Mouse (Mus musculus) embryonic facial prominence, embryonic 14.5 days (tissue): ENCODE measurements around the gene Rnf167. TPM values are rescaled to one million over a fixed set of nuclear protein-coding genes. Genes with fewer than 3 reads are reported as not detected.
A peak's percentile ranks its signal among the peaks of the same experiment; 100 is the strongest.

Experiments used
- ATAC-seq: fragments of 200-750 bp; cut with Nextera tagmentation; 2 replicates; pipeline ENCODE4 v1.8.0; 2017; ENCODE audit warnings: low read depth, moderate number of reproducible peaks, moderate TSS enrichment
- DNase-seq: peaks from one replicate; pipeline ENCODE4 v3.0.0-alpha.2; 2015; ENCODE audit warnings: low spot score
- H3K27ac ChIP-seq: fragments of 300-500 bp; sonication (generic); replicated peaks from 2 replicates; pipeline ENCODE4 v1.5.1; 2014; ENCODE audit warnings: low read depth, mild to moderate bottlenecking, low read length, moderate library complexity
- H3K27me3 ChIP-seq: fragments of 300-500 bp; sonication (generic); replicated peaks from 2 replicates; pipeline ENCODE4 v1.6.1; 2014; ENCODE audit warnings: low read length; ENCODE audit not compliant: control insufficient read depth, insufficient read depth
- H3K36me3 ChIP-seq: fragments of 300-500 bp; sonication (generic); 2 replicates; pipeline ENCODE4 v1.6.1; 2014; ENCODE audit warnings: low read length, mixed read lengths; ENCODE audit not compliant: control insufficient read depth, insufficient read depth
- H3K4me1 ChIP-seq: fragments of 300-500 bp; sonication (generic); 2 replicates; pipeline ENCODE4 v1.6.1; 2014; ENCODE audit warnings: antibody characterized with exemption, low read length; ENCODE audit not compliant: control insufficient read depth, insufficient read depth
- H3K4me2 ChIP-seq: fragments of 300-500 bp; sonication (generic); 2 replicates; pipeline ENCODE4 v1.6.1; 2014; ENCODE audit warnings: low read depth, mild to moderate bottlenecking, low read length, moderate library complexity, mixed read lengths
- H3K4me3 ChIP-seq: fragments of 300-500 bp; sonication (generic); 2 replicates; pipeline ENCODE4 v1.5.1; 2014; ENCODE audit warnings: low read depth, mild to moderate bottlenecking, low read length
- H3K9ac ChIP-seq: fragments of 300-500 bp; sonication (generic); 2 replicates; pipeline ENCODE4 v1.6.1; 2014; ENCODE audit warnings: low read depth, mild to moderate bottlenecking, low read length, moderate library complexity, mixed read lengths
- H3K9me3 ChIP-seq: fragments of 300-500 bp; sonication (generic); 2 replicates; pipeline ENCODE4 v1.6.1; 2016; ENCODE audit warnings: low read length; ENCODE audit not compliant: control insufficient read depth
- WGBS: fragments of 180-500 bp; shearing (Covaris S2); extraction: QIAGEN DNeasy Blood & Tissue Kit; methylation state at CpG from one replicate; pipeline ENCODE4 v1.1.7; 2014; 5-methylcytosine and 5-hydroxymethylcytosine counted together
- polyA plus RNA-seq: library from polyadenylated mRNA; unstranded; fragments of >200 nt; fragmentation: Nextera tagmentation; extraction: Ambion mirVana; gene quantifications from 2 replicates; pipeline ENCODE4 v1.2.1, GENCODE M21; 2014

The Rnf167 gene
- polyA plus RNA-seq, 1 experiment from 2014 or later = 100 TPM

DNA sequence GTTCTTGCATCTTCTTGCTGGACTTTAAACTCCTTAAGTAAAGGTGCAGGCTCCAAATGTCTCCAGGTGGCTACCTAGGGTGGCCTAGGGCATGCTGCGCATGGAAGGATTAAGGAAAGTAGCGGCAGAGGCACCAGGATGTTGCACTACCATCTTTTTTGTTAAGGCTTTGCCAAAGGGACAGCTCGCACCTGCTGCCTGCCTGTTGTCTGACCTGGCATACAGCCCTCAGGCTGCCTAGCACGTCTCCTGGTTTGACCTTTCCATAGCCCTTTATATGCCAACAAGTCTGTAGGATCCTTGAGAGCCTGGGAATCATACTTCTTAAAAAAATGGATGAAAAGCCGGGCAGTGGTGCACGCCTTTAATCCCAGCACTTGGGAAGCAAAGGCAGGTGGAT lies 4.0 kb upstream of the Rnf167 start:
- DNase-seq (no peak), ATAC-seq (no peak)
- Histone ChIP-seq H3K4me2 (no peak overlapping the region), H3K36me3 (peaks cover 25% of the 10 kb centered on the region), H3K4me1 (peaks cover 10% of the 10 kb centered on the region), H3K9ac (no peak overlapping the region), H3K27me3 (no peaks in the 10 kb centered on the region), H3K27ac (no peak overlapping the region), H3K4me3 (no peak overlapping the region), H3K9me3 (no peaks in the 10 kb centered on the region)
- 93% methylated on average over 6 of the region's 6 CpGs for WGBS

DNA sequence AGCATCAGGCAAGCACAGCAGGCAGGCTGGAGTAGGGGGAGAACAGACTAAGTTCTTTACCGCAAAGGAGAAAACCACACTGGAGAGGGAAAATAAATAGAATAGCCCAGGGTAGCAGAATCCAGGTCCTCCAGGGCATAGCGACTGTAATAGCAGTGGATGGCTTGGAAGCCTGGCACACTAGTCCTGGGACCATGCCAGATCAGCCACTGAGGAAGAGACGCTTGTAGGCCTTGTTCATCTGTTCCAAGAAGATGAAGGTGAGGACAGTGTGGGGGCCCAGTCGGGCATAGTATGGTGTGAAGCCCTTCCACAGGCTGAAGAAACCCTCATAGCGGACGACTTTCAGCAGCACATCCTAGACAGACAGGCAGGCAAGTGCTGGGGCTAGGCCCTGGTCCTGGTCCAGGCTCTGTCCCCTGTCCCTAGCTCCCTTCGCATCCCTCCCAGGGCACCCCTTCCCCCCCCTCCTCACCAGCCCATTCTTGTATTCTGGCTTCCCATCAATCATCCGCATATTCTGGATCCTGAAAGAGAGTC lies 2.4 kb upstream of the Rnf167 start:
- Histone ChIP-seq H3K27ac (no peak overlapping the region), H3K9ac (no peak overlapping the region), H3K27me3 (no peaks in the 10 kb centered on the region), H3K4me3 (no peak overlapping the region), H3K36me3 (peaks cover 41% of the 10 kb centered on the region), H3K9me3 (no peaks in the 10 kb centered on the region), H3K4me1 (peaks cover 10% of the 10 kb centered on the region), H3K4me2 (no peak overlapping the region)
- 93% methylated on average over 7 of the region's 8 CpGs for WGBS
- no peak for ATAC-seq
- DNase-seq = no peak

DNA sequence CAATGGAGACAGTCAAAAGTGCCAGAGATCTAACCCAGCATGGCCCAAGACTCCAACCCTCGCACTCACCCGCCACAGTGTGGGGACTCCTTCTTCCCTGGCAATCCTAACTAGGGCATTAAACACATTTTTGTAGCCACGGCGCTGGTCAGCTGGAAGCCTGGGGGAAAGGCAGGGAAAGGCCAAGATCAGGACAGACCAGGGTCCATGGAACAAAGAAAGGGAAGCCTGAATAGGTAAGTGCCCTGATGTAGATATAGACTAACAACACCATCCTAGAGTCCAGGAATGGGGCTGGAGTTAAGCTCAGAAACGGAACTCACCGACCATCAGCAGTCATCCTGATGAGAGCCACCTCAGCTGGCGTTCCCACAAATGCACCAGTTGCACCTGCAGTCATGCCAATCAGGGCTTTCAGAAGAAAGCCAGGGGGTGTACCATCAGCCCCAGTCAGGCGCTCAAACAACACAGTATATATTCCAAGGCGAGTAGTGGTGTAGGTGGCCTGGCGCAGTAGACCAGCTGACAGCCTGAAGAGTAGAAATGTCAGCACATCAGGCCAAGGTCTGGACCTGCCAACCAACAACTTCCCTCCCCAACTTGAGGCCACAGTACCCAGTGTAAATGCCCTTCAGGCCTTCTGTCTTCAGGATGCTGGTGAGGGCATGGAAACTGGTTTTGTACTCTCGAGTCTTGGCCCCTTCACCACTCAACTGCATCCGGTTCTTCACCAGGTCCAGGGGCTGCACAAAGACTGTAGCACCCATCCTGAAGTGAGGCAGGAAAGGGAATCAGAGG lies 1.4 kb upstream of the Rnf167 start:
- Histone ChIP-seq H3K9me3 (no peaks in the 10 kb centered on the region), H3K27me3 (no peaks in the 10 kb centered on the region), H3K4me1 (peaks cover 10% of the 10 kb centered on the region), H3K4me2 (peak overlapping the region; percentile 79), H3K27ac (no peak overlapping the region; the same call in 1 of the 2 replicates), H3K36me3 (peaks cover 51% of the 10 kb centered on the region), H3K4me3 (peak overlapping the region; percentile 64), H3K9ac (peak overlapping the region; percentile 87)
- WGBS = 89% methylated on average over 12 of the region's 12 CpGs
- DNase-seq (no peak), ATAC-seq (no peak)

DNA sequence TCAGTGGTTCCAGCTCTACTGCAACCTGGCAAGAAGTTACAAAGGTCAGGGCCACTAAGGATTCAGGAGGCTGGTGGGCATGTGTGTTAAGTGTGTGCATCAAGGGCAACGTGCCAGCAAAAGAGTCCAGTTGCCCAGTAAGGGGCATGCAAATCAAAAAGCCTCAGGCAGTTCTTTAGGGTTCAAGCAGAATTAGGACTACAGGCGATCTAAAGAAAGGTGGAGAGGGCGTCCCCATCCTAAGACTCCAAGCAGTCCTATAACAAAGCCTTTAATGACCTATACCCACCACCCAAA lies 828 bp upstream of the Rnf167 start:
- peaks cover 56% of the 10 kb centered on the region for H3K36me3 ChIP-seq
- DNase-seq (no peak), ATAC-seq (no peak)
- peak overlapping the region; percentile 87 for H3K9ac ChIP-seq
- WGBS = 10% methylated on average over 3 of the region's 3 CpGs
- peak overlapping the region; percentile 64 for H3K4me3 ChIP-seq
- H3K4me2 ChIP-seq = peak overlapping the region; percentile 79
- H3K27me3 ChIP-seq = no peaks in the 10 kb centered on the region
- H3K9me3 ChIP-seq = no peaks in the 10 kb centered on the region
- H3K27ac ChIP-seq = peak overlapping the region; percentile 85; the same call in 1 of the 2 replicates
- H3K4me1 ChIP-seq = peaks cover 10% of the 10 kb centered on the region

GRCm38 (mm10) chr11:70647716-70648420 lies 833 bp downstream of the Rnf167 start:
- H3K9ac ChIP-seq = peak overlapping the region; percentile 74
- peaks cover 71% of the 10 kb centered on the region for H3K36me3 ChIP-seq
- peak overlapping the region; percentile 84 for H3K4me2 ChIP-seq
- ATAC-seq (no peak), DNase-seq (no peak)
- peak overlapping the region; percentile 88 for H3K27ac ChIP-seq
- H3K27me3 ChIP-seq = no peaks in the 10 kb centered on the region
- H3K4me1 ChIP-seq = peaks cover 21% of the 10 kb centered on the region
- H3K4me3 ChIP-seq = peak overlapping the region; percentile 64
- 4% methylated on average over 24 of the region's 28 CpGs for WGBS
- H3K9me3 ChIP-seq = no peaks in the 10 kb centered on the region

- peak overlapping the region; percentile 74 for H3K9ac ChIP-seq
- DNase-seq (no peak), ATAC-seq (no peak)
- peak overlapping the region; percentile 84 for H3K4me2 ChIP-seq
- no peak overlapping the region for H3K27ac ChIP-seq
- H3K9me3 ChIP-seq = no peaks in the 10 kb centered on the region
- peak overlapping the region; percentile 64 for H3K4me3 ChIP-seq
- peaks cover 69% of the 10 kb centered on the region for H3K36me3 ChIP-seq
- H3K4me1 ChIP-seq = peaks cover 21% of the 10 kb centered on the region
- 77% methylated on average over 4 of the region's 4 CpGs for WGBS
- H3K27me3 ChIP-seq = no peaks in the 10 kb centered on the region
Measured at GRCm38 (mm10) chr11:70648512-70648911, 1.5 kb downstream of the Rnf167 start.

- Histone ChIP-seq H3K36me3 (peaks cover 64% of the 10 kb centered on the region), H3K4me3 (no peak overlapping the region), H3K9me3 (no peaks in the 10 kb centered on the region), H3K27ac (no peak overlapping the region), H3K9ac (no peak overlapping the region), H3K4me2 (peak overlapping the region; percentile 84), H3K4me1 (peaks cover 21% of the 10 kb centered on the region), H3K27me3 (no peaks in the 10 kb centered on the region)
- ATAC-seq = no peak
- no peak for DNase-seq
- 76% methylated on average over 8 of the region's 8 CpGs for WGBS
Measured at GRCm38 (mm10) chr11:70649185-70649734, 2.2 kb downstream of the Rnf167 start.

DNA sequence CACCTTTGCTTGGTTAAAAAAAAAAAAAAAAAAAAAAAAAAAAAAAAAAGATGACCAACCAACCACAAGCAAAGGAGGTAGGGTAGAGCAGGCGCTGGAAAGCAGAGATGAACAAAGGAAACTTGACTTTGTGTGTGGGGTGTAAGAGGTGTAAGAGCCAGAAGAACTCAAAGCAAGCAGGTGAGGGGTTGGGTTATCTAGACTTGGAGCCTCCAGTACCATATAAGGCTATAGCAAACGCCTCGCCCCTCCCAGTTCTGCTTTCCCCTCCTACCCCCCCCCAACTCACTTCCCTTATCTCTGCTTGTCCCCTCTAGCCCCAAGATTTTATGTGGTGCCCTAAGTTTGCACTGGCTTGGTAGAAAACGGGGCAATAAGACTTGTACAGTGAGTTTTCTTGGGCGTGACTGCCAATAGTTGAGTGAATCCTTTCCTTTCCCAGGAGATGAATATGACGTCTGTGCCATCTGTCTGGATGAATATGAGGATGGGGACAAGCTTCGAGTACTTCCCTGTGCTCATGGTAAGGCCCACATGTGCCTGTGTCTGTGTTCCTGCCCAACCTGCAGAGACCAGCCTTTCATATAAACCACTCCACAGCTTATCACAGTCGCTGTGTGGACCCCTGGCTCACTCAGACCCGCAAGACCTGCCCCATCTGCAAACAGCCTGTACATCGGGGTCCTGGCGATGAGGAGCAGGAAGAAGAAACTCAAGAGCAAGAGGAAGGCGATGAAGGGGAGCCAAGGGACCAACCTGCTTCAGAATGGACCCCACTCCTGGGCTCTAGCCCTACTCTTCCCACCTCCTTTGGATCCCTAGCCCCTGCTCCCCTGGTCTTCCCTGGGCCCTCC lies 3.5 kb downstream of the Rnf167 start:
- Histone ChIP-seq H3K9ac (no peak overlapping the region), H3K9me3 (no peaks in the 10 kb centered on the region), H3K27me3 (no peaks in the 10 kb centered on the region), H3K4me2 (peak overlapping the region; percentile 6; the same call in 1 of the 2 replicates), H3K27ac (0 out of 2 replicates have a peak overlapping the region, but pooled peaks have one; percentile 18), H3K4me3 (no peak overlapping the region), H3K4me1 (peaks cover 19% of the 10 kb centered on the region), H3K36me3 (peaks cover 52% of the 10 kb centered on the region)
- no peak for DNase-seq
- WGBS = 74% methylated on average over 12 of the region's 12 CpGs
- ATAC-seq = no peak
